Mouse (Mus musculus) adrenal gland, adult 18-20 months (tissue): ENCODE measurements around the gene Gm572. TPM values are rescaled to one million over a fixed set of nuclear protein-coding genes. Genes with fewer than 3 reads are reported as not detected.

Experiments used
- DNase-seq, 2 experiments: peaks; one replicate each; pipeline ENCODE4 v3.0.0; 2021 to 2022; ENCODE audit warnings: low spot score in 2 of 2
- total RNA-seq, 2 experiments: library from RNA; stranded (reverse); gene quantifications; 1 replicate in 1 of 2; 2 replicates in 1 of 2; pipeline ENCODE4 v1.2.3; 2021

Gm572 gene
- total RNA-seq, 2 experiments from 2014 or later = not detected

- DNase-seq = no peak
These were observed 67.3 kb downstream of the Gm572 start for GRCm38 (mm10) chr4:148710446-148710845.

DNA sequence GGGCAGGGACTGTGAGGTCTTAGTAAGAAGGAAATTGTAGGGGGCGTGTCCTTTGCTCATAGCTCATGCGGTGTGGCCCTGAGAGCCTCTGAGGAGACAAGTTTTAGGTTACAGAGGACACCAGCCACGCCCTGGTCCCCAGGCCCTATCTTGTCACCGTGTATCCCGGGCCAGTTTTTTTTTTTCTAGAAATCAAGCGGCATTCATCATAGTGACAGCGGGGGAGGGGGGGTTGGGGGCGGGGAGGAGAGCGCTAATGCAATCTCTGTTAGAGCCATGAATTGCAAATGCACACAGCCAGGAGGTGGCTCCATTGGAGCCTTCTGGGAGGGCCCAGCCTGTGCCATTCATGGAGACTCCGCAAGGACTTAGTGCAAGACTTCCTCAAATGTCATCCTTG is 68.2 kb downstream of the Gm572 start:
- DNase-seq = no peak

DNA sequence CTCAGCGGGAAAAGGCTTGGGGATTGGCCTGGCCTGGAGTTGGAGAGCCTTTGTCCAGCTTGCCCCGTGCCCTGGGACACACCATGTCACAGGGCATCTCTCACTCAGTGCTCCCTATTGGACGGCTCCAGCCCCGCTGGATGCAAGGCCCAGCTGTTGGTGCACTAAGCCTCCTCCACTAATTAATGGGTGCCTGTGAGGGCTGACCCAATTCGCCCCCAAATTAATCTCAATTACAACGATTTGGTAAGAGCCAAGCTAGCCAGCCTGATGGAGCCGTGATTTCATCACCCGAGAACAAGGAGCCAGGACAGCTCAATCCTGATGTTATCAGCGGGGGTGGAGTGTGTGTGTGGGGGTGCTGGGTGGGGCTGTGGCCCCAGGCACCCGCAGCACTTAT is 69.5 kb downstream of the Gm572 start:
- DNase-seq = no peak

- no peak for DNase-seq
These were observed 70.9 kb downstream of the Gm572 start for GRCm38 (mm10) chr4:148714064-148714463.

GRCm38 (mm10) chr4:148714739-148715138 is 71.6 kb downstream of the Gm572 start:
- DNase-seq = no peak

- no peak for DNase-seq
These were observed 72.3 kb downstream of the Gm572 start for GRCm38 (mm10) chr4:148715396-148715795.

Other genes with a start within 250 kb of the Gm572 start
- gene Ubiad1, start 198.5 kb upstream of the Gm572 start, total RNA-seq = 10 to 100 TPM; 21.5 to 22.4 TPM
- gene Mtor, start 194.7 kb upstream of the Gm572 start, total RNA-seq = 10 to 100 TPM; 84.3 to 87.9 TPM
- gene Angptl7, start 142.9 kb upstream of the Gm572 start, total RNA-seq = 1 to 10 TPM in 1 of 2 experiments, under 1 TPM in 1; 0.63 to 1.3 TPM
- gene Exosc10, start 84.9 kb upstream of the Gm572 start, total RNA-seq = 10 to 100 TPM; 42.7 to 44.8 TPM
- 10 to 100 TPM; 53.3 to 73.6 TPM for gene Srm, start 51.8 kb upstream of the Gm572 start, total RNA-seq
- 1 to 10 TPM; 1.2 to 2.3 TPM for gene Masp2, start 40.8 kb upstream of the Gm572 start, total RNA-seq
- 100 to 1,000 TPM; 216 to 267 TPM for gene Tardbp, start 16.3 kb upstream of the Gm572 start, total RNA-seq
- gene Casz1, start 161.1 kb downstream of the Gm572 start, total RNA-seq = 1 to 10 TPM; 4.8 to 6.5 TPM